Mouse (Mus musculus) cerebellum, postnatal 14 days (tissue): ENCODE measurements around the gene Gprc5b.

Source experiments
- DNase-seq, 2 experiments: peaks; one replicate each; pipeline ENCODE4 v3.0.0; 2021; ENCODE audit warnings: mixed read lengths in 2 of 2

The Gprc5b gene

GRCm38 (mm10) chr7:118948677-118949282 is 46.2 kb downstream of the Gprc5b start:
- no peak for DNase-seq

GRCm38 (mm10) chr7:118947241-118947640 is 47.8 kb downstream of the Gprc5b start:
- no peak for DNase-seq

GRCm38 (mm10) chr7:118944884-118945283 is 50.1 kb downstream of the Gprc5b start:
- no peak for DNase-seq

GRCm38 (mm10) chr7:118943170-118943569 is 51.8 kb downstream of the Gprc5b start:
- DNase-seq, result no peak

- DNase-seq, result no peak
Measured at GRCm38 (mm10) chr7:118942297-118942696, 52.7 kb downstream of the Gprc5b start.

GRCm38 (mm10) chr7:118937469-118938387 is 57.3 kb downstream of the Gprc5b start:
- DNase-seq, result no peak

GRCm38 (mm10) chr7:118936844-118937243 is 58.2 kb downstream of the Gprc5b start:
- no peak for DNase-seq

GRCm38 (mm10) chr7:118935306-118935705 is 59.7 kb downstream of the Gprc5b start:
- DNase-seq, result no peak

- no peak for DNase-seq
Measured at GRCm38 (mm10) chr7:118931502-118932395, 63.3 kb downstream of the Gprc5b start.

GRCm38 (mm10) chr7:118929601-118930311 is 65.3 kb downstream of the Gprc5b start:
- DNase-seq, result peak in 1 of 2 experiments; percentile 19

GRCm38 (mm10) chr7:118928916-118929315 is 66.1 kb downstream of the Gprc5b start:
- DNase-seq, result no peak

- peak in 1 of 2 experiments; percentile 15 for DNase-seq
Measured at GRCm38 (mm10) chr7:118928316-118928715, 66.7 kb downstream of the Gprc5b start.

- DNase-seq, result no peak
Measured at GRCm38 (mm10) chr7:118927279-118927678, 67.7 kb downstream of the Gprc5b start.

GRCm38 (mm10) chr7:118926516-118927260 is 68.3 kb downstream of the Gprc5b start:
- no peak for DNase-seq

GRCm38 (mm10) chr7:118925547-118925946 is 69.5 kb downstream of the Gprc5b start:
- no peak for DNase-seq

GRCm38 (mm10) chr7:118922441-118923202 is 72.4 kb downstream of the Gprc5b start:
- no peak for DNase-seq
